Mouse (Mus musculus) heart, postnatal 14 days (tissue): Measurements from ENCODE around the gene Bpifb3. TPM values are rescaled to one million over a fixed set of nuclear protein-coding genes. Genes with fewer than 3 reads are reported as not detected.

ENCODE experiments used
- DNase-seq, 2 experiments: peaks; one replicate each; pipeline ENCODE4 v3.0.0; 2021 to 2022
- intact Hi-C: fragments of 180-260 bp; cut with DNase I; formaldehyde crosslinking; loops from one replicate; pipeline ENCODE4 v1.15.1; 2025
- long read RNA-seq, 2 experiments: library from polyadenylated mRNA; stranded (forward); transcript quantifications; one replicate each; pipeline ENCODE4 v2.0.0; 2021
- total RNA-seq, 2 experiments: library from RNA; stranded (reverse); gene quantifications; 2 replicates each; pipeline ENCODE4 v1.2.3; 2021

The Bpifb3 gene
- total RNA-seq: not detected
- long read RNA-seq, experiment 1: 0 reads
- long read RNA-seq, experiment 2: 0 reads

DNA sequence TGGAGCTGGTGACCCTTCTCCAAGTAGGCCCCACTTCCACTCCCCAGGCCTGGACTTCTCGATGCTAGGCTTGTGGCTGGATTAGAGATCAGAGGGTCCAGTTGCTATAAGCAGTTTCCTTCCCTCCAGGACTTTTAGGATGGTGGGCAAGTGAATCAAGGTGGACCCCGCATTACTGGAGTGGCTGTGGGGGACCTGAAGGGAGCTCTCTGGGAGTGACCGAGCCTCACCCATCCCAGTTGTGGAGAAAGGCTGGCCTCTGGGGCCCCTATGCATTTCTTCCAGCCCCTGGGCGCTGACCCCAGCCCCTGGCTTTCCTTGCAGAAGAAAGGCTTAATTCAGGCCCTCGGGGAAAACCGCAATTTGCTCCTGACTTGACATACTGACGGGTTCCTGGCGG lies at the start of gene Bpifb3:
Bpifb3 (plus strand) TSS at position 301 of the 400 bp plus-strand sequence.
- intact Hi-C loops: no loop called here
- no peak for DNase-seq

DNA sequence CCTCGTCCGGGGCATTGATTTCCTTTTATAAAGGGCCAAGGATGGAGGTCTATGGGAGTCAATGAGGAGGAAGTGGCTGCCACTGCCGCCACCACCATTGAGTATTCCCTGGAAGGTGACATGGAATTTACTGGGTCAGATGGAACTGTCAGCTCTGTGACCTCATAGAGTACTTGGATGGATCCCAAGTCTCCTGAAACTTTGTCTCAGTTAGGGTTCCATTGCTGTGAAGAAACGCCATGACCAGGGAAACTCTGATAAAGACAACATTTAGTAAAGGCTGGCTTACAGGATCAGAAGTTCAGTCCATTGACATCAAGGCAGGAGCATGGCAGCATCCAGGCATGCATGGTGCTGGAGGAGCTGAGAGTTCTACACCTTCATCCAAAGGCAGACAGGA lies 47.0 kb upstream of the Bpifb3 start, which contains the start of gene Sun5:
Sun5 (minus strand) TSS at position 101 of the 400 bp plus-strand sequence.
- DNase-seq: no peak
- intact Hi-C loops: no loop called here

DNA sequence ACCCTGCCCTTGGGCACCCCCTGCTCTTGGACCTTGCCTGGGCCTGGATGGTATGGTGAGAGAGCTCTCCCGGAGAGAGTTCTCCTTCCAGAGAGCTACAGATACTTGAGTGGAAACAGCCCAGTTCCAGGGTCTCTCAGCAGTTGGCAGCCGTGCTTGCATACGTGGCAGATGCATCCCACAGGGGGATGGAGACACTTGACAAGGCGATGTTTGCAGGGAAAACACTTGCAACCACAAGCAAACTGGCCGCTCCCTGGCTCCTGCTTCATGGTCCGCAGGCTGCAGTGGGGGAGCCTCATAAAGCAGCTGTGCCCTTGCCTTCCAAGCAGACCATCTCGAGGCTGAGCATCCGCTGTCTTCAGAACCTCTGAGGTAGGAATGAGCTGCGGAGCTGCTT lies 43.3 kb upstream of the Bpifb3 start, which contains the start of gene Bpifb2:
Bpifb2 (plus strand) TSS at position 301 of the 400 bp plus-strand sequence.
- intact Hi-C loops: no loop called here
- DNase-seq: no peak

DNA sequence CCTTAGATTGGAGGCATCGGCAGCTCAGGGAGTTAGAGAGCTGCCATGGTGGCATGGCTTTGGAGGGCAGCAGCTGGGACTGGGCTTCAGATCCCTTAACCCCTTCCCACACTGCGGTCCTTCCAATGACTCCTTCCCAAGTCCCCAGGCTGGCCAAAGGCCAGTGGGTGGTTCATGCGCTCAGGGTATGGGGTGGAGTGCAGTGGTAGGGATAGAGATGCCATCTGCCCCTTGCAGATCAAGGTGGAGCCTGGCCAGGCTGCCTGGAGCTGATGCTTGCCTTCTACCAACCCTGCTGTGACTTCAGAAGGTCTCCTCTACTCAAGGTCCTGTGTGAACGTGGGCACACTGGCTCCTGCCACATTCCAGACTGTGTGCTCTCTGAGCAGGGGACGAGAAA lies 18.9 kb upstream of the Bpifb3 start:
- intact Hi-C loops: no loop called here
- DNase-seq: no peak

DNA sequence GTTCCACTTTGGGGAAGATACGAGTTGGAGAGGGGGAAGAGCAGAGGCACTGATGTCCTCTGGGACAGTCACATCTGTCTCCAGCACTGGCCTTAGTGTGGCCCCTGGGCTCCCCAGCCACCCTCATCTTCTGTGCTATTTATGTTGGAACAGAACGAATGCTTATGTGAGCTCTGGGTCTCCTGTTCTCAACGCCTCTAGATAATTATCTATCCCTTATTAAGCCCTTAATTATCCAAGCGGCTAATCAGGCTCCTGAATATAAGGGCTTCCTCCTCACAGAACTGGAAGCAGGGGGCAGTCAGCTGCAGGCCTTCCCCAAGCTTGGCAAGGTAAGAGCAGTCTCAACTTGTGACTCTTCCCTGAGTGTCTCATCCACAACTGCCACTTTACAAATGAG lies 17.9 kb upstream of the Bpifb3 start, which contains the start of gene Bpifb6:
Bpifb6 (plus strand) TSS at position 301 of the 400 bp plus-strand sequence.
- no peak for DNase-seq
- intact Hi-C loops: no loop called here

DNA sequence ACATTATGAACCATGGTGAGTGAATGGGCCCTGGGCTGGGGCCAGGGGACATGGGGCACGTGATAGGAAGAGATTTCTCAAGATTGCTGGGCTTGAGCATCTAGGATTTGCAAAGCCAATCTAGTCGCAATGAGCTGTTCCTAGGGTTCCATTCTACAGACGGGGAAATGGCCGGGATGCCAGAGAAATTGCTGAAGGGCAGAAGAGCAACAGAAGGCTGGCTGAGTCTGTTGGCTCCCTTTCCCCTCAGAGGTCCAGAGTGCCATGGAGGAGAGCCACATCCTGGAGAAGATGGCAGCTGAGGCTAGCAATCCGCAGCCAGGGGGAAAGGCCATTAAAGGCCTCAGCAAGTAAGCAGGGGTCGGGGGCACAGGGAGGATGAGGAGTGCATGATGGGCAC lies 15.3 kb upstream of the Bpifb3 start:
- intact Hi-C loops: no loop called here
- DNase-seq: no peak

DNA sequence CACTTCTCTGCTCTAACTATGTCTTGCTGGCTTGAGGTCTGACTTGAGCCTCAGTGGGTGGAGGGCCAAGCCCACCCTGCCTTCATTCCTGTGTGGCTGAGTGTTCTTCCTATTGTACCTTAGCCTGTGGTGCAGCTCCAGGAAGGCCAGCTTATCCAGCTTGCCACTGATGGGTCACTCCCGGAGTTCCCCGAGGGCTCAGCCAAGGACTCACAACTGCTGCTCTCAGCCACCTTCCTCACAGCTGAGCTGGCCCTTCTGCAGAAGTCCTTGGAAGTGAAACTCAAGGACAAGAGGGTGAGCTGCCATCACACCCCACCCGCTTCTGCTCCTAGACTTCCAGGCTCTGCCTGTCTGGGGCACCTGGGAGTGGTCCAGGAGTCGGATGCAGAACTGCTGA lies 11.4 kb upstream of the Bpifb3 start:
- DNase-seq: no peak
- intact Hi-C loops: no loop called here

DNA sequence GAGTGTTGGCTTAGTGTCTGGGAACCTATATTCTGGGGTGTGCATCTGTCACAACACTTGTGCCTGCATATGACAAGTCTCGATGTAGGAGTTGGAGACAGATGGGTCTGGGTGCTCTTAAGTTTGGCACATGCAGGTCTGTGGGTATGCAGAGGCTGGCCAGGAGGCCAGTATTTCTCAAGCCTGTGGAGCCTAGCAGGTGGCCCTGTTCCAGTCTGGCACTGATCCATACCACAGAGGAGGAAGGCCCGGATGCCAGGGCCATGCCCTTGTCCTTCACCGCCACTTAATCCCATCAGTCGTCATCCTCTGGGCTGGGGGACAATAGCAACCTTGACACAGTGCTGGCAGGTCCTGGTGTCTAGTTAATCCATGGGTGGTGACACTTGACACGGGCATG lies 3.9 kb upstream of the Bpifb3 start:
- peak; percentile 29 to 53 for DNase-seq

DNA sequence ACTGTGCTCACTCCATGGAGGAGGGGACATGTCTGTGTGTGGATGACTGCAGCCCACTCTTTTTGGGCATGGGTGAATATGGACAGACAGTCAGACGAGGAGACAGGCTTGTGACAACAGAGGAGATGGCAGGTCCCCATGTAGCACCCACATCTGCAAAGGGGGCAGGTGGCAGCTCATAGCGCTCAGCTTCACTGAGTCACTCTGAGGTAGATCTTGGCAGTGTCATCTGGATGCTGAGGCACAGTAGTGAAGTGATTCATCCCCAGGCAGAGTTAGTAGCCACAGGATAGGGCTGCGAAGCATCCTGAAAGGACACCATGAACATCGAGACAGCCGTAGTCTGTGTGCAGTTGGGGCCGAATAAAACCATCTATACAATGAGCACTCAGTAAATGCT lies 3.2 kb downstream of the Bpifb3 start:
- intact Hi-C loops: no loop called here
- no peak for DNase-seq

More for the DNA sequence above, 3.9 kb upstream of the Bpifb3 start:
- intact Hi-C loops: no loop called here

DNA sequence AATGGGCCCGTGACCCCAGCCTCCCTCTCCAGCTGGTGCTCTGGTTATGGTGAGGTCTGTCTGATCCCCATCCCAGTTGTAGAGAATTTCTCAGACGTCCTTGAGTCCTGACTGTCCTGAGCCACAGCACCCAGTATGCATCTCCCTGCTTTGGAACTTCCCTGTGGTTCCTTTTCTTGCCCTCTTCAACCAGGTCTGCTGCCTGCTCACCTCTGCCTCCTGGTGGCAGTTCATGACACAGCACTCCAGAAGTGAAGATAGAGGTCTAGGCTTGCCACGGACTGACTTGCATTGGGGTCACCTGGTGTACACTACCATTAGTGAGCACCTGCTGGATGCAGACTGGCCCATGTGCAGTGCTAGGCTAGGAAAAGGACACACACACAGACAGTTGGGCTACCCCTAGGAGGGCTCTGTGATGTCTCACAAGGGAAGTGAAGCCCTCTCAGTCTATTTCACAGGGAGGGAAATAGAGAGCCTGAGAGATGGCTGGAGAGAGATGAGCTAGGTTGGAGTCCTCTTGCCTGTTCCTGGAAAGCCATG lies 11.9 kb downstream of the Bpifb3 start:
- peak; percentile 45 to 73 for DNase-seq
- intact Hi-C loops: loop anchor here (1.0 to 5.0 kb wide), 2 partner anchors 123 to 263 kb away; no protein-coding TSS in a partner anchor

DNA sequence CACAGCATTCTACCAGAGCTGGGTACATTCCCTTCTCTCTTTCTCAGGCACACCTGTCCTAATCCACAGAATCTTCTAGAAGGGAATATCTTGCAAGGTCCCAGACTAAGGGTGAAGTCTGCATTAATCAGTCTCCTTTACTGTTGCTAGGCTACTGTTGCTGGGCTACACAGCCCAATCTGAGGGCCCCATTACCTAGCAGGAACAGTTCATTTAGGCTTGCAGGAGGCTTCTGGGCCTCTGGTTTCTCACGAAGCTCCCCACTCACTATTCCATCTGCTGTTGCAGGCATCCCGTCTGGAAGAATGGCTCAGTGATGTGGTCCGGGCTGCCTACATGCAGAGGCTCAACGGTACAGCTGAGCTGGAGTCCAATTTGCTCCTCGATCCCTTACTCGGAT lies 13.1 kb downstream of the Bpifb3 start:
- intact Hi-C loops: loop anchor here (5.0 kb wide), 1 partner anchor 264 kb away; no protein-coding TSS in a partner anchor
- no peak for DNase-seq

DNA sequence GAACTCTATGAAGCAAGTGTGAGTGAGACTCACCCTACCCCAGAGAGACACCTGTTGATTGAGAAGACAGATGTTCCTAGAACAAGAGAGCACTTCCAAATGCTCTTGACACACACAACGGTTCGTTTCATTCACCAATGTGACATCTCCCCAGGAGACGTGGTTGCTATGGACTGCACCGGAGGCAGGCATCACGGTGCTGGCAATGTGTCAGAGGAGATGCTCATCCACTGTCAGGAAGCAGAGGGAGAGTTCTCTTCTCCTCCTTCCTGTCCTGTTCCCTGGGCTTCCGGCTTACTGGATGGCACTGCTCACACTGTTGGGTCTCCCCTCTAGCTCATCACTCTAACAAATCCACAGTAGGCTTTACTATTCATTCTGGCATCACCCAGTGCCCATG lies 15.3 kb downstream of the Bpifb3 start:
- intact Hi-C loops: loop anchor here (5.0 kb wide), 1 partner anchor 266 kb away; no protein-coding TSS in a partner anchor
- no peak for DNase-seq

DNA sequence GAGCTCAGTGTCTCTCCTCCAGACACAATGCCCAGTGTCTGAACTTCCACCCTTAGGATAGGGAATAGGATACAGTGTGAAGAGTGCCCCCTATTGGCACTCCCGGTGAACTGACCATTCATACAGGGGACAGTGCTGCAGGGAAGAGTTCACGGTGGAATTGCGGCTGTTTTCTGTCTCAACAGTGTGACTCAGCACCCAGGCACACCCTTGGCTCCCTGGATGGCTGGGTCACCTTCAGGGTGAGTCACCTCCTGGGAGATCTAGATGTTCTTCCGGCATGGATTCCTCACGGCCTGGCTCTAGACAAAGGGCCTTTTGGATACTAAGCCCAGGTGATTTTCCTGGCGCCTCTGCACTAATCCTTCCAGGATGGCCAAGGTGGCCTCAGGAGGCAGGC lies 17.3 kb downstream of the Bpifb3 start:
- intact Hi-C loops: no loop called here
- no peak for DNase-seq

DNA sequence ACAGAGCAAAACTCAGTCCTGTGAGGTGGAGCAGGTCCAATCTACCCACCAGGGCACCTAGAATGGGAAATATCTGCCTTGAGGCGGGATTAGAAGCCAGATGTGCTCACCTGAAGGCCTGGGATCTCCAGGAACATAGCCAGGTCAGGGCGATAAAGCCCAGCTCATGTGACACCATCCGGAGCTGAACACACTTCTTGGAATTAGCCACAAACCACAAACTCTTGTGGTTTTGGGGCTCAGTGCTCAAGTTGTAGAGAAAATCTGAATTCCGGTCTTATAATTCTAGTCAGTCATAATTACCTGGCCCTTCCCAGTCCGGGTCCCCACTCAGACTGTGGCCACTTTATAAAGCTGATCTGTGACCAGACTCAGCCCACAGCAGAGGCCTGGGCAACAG lies 19.8 kb downstream of the Bpifb3 start, which contains the start of gene Bpifb4:
Bpifb4 (plus strand) TSS at position 370 of the 400 bp plus-strand sequence.
- DNase-seq: no peak

DNA sequence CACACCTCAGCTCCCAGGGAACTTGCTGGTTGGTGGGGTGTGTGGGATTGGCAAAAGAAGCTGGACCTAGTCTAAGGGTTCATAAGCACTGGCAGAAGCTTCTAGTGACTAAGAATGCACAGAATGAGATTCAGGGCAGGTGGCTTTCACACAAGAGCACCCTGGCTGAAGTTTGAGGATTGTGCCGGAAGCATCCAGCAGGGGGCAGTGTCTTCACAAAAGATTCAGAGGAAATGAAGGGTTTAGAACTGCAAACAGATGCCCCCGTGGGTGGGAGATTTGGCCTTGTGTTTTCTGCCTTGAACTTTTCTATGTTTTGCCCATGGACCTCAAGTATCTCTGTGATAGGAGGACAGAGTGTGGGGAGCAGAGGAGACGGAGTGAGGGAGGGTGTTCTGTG lies 25.5 kb downstream of the Bpifb3 start:
- intact Hi-C loops: no loop called here
- DNase-seq: peak; percentile 12 to 53

More for the DNA sequence above, 19.8 kb downstream of the Bpifb3 start, which contains the start of gene Bpifb4:
- intact Hi-C loops: no loop called here

DNA sequence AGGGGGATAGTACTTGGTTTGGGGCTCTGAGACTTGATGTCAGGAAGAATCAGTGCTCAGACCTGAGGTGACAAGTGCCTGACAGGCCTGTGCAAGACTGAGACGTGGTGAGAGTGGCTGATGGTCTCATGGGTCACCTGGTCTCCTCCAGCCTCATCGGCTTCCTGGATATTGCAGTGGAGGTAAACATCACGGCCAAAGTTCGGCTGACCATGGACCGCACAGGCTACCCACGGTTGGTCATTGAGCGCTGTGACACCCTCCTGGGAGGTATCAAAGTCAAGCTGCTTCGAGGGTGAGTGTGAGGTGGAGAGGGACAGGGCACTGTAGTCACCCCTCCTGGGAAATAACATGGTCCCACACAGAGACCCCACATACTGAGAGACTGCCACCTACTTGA lies 26.5 kb downstream of the Bpifb3 start:
- intact Hi-C loops: no loop called here
- DNase-seq: no peak

DNA sequence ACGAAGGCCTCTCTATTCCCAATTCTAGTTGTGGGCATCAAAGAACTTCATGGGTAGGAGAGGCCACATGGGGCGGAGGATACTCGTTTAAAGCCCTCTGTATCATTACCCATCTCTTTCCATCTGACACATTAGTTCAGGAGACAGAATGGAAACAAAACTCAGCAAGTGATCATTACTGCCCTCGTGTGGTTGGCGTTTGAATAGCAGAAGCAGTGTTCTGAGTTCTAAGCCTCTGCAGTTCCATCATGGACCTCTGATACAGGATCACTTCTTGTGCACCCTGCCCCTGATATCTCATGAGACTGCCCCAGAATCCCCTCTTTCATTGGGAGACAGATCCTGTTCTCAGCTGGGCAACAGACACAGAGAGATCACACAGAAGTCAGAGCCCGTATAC lies 34.9 kb downstream of the Bpifb3 start:
- peak; percentile 40 to 62 for DNase-seq
- intact Hi-C loops: no loop called here

DNA sequence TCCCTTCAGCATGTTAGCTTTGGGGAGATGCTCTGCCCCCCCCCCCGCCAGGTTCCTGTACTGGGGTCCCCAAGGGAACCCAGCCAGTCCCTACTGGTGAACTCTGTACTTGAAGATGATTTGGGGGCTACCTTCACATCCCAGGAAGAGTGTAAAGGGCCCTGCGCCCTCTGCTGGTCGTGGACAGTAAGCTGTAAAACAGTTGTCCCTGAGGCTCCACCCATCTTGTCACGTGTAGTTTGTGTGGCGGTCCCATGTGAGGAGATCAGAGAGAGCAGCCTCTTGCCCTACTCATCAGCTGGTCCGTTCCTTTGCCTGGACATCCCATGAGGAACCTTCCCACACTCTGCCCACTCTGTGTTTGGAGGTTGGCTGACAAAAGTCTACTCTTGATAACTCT lies 35.8 kb downstream of the Bpifb3 start:
- intact Hi-C loops: no loop called here
- DNase-seq: peak; percentile 15 to 40

DNA sequence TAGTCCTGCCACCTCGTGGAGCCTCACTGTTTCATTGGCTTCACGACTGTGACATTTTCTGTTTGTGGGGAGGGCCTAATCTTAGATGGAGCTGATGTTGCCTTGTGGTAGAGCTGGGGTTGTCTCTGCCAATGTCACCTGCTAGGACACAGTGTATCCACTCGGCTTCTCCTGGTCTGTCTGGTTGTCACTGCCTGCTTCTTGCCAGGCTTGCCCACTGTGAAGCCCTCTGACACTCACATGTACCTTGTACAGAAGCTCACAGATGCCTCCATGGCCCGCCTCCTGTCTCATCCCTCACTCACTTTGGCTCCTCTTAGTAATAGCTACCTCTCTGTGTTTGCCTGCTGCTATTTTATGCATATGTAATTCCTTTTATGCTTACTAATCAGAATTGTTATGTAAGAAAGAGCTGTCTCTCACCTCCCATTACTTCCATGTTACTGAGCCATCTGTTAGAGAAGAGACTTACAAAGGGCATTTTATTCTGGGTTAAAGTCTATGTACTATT lies 44.8 kb downstream of the Bpifb3 start:
- intact Hi-C loops: no loop called here

DNA sequence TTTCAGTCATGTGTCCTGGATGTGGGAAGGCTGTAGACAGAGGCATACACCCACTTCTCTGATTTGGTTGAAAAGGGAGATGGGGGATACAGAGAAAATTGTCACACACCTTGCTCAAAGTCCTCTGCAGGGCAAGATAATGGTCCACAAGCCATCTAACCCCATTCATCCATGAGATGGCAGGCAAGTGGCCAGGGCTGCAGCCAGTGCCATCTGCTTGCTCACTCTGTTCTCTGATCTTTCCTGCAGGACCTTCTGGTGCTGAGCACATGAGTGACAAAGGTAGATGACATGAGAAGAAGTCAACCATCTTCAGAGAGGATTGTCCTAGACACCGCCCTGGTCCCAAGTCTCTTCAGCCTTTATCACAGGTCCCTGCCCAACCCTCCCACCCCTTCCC lies 45.3 kb downstream of the Bpifb3 start:
- DNase-seq: no peak
- intact Hi-C loops: no loop called here

More for the DNA sequence above, 44.8 kb downstream of the Bpifb3 start:
- no peak for DNase-seq

DNA sequence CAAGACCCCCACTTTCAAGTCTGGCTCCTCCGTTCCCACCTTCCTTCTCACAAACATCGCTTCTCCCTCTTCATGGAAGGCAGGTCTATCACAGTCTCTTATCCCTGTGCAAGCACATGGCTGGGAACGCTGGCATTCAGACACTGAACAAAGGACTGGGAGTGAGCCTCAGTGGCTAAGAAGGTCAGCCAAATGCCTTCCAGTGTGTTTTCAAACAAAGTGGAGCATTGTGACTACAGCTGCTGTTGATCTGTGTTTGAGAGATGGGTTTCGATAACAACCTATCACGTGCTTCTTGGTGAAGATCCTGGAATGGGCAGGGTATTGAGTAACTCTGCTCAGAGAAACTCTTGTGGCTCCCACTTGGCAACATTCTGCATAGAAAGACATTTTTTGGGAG lies 52.2 kb downstream of the Bpifb3 start:
- intact Hi-C loops: no loop called here
- DNase-seq: no peak

DNA sequence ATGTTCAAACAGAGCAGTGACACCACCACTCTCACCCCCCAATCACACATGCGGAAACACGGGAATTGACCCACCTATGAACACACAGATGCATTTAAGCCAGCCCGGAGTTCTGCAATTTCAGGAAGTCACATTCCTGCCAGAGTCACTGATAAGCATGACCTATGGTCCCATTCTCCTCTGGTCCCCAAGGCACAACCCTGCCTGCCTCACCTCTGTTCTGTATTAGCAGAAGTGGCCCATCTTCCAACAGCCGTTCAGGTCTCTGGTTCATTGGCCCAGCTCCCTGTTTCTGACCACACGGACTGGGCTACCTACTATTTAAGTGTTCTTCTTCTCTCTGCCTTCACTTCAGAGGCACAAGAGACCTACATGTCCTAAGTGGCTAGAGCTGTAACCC lies 56.6 kb downstream of the Bpifb3 start, which contains the start of gene Bpifa6:
Bpifa6 (plus strand) TSS at position 364 of the 400 bp plus-strand sequence.
- intact Hi-C loops: no loop called here
- DNase-seq: no peak
